Mouse (Mus musculus) olfactory bulb, adult 2 months (tissue): ENCODE measurements around the gene She.

Source experiments
- CTCF ChIP-seq: fragments of 200-500 bp; IDR thresholded peaks from 2 replicates; pipeline ENCODE4 v1.5.1; 2012; ENCODE audit warnings: low read depth, mild to moderate bottlenecking, low read length, moderate library complexity; ENCODE audit not compliant: insufficient read depth
- POLR2A ChIP-seq: fragments of 200-500 bp; IDR thresholded peaks from 2 replicates; pipeline ENCODE4 v1.6.1; 2012; ENCODE audit warnings: mild to moderate bottlenecking, low read depth, low read length, moderate library complexity; ENCODE audit not compliant: insufficient read depth

DNA sequence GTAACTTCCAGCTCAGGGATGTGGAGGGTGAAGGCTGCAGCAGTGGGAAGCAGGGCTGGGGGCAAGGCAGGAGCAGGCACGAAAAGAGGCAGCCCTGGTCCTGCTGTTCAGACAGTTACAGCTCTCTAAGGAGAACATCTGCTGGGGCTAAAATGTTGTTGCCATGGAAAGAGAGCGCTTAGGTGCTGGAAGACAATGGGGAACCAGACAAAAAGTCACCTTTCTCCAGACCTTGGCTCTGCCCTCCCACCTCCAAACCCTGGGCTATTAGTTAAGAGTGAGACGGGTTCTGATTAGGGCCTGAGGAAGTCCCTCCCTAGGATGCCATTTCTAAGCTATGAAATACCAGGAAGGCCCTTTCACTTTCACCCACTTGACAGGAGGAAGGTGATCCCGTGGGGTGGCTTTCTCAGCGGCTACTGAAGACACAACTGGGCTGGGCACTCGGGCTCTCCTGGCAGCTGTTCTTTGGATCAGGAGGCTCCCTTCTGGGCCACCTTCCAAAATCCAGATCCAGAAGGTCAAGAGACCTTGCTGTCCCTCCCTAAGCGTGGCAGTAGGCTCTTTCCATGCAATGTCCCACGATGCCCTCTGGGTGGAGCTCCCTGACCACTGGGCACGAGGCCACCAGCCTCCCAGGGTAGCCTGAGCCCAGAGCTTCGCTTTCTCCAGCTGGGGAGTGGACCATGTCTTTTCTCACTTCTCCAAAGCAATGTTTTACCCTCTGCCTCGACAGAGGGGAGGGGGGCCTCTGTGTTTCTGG is 46.0 kb upstream of the She start:
- TF ChIP-seq CTCF (peak; percentile 72), POLR2A (no peak)
